Mouse (Mus musculus) thymus, adult 2 months (tissue): Measurements from ENCODE around the gene Senp2.

Source experiments
- CTCF ChIP-seq: fragments of 200-500 bp; IDR thresholded peaks from 2 replicates; pipeline ENCODE4 v1.5.1; 2012; ENCODE audit warnings: mild to moderate bottlenecking, control low read depth, low read length, moderate library complexity, borderline replicate concordance; ENCODE audit not compliant: control insufficient read depth, poor library complexity, insufficient read depth; ENCODE audit errors: extremely low read depth
- POLR2A ChIP-seq: fragments of 200-500 bp; IDR thresholded peaks from 2 replicates; pipeline ENCODE4 v1.6.1; 2012; ENCODE audit warnings: mild to moderate bottlenecking, low read length, control low read depth, moderate library complexity; ENCODE audit not compliant: control insufficient read depth, poor library complexity, insufficient read depth; ENCODE audit errors: extremely low read depth

GRCm38 (mm10) chr16:21983146-21983545 is 26.1 kb upstream of the Senp2 start:
- TF ChIP-seq CTCF (no peak), POLR2A (no peak)
